Mouse (Mus musculus): ENCODE measurements around the gene Olfr1326-ps1. TPM values are rescaled to one million over a fixed set of nuclear protein-coding genes. Genes with fewer than 3 reads are reported as not detected.

The Olfr1326-ps1 gene
- total RNA-seq (2014; rRNA removed) (not detected in 2 replicates), polyA plus RNA-seq (2012; rRNA removed) (not detected in 2 replicates)

- Histone ChIP-seq H3K4me3 (ENCODE audit: insufficient read depth, low read depth, low read length) (no peak within 1 kb of the TSS), H3K79me2 (ENCODE audit: control insufficient read depth, insufficient read depth, low read length) (no peaks in the 10 kb centered on the region), H3K36me3 (ENCODE audit: control insufficient read depth, insufficient read depth, low read length) (no peaks in the 10 kb centered on the region), H3K27ac (replicated peaks; ENCODE audit: insufficient read depth, low read depth, low read length) (no peak within 1 kb of the TSS), H3K27me3 (ENCODE audit: control insufficient read depth, insufficient read depth, low read length) (no peaks in the 10 kb centered on the region), H3K9ac (ENCODE audit: low read depth, low read length) (no peak within 1 kb of the TSS), H3K4me1 (ENCODE audit: control insufficient read depth, insufficient read depth, low read length) (no peaks in the 10 kb centered on the region)
- TF ChIP-seq CTCF (IDR thresholded peaks at IDR 0.05; ENCODE audit: low read depth, low read length) (no peak), POLR2A (IDR thresholded peaks at IDR 0.05; ENCODE audit: extremely low read depth, insufficient read depth, low read length) (no peak)
- DNase-seq (ENCODE audit: extremely low read depth, low read depth, low spot score): no peak
Observed at GRCm38 (mm10) chrX:74574788-74575187, at the start of gene Olfr1326-ps1. TSS of gene Olfr1326-ps1 (minus strand) at chrX:74574888.

- WGBS: 98% methylated on average over 2 of the region's 2 CpGs
- Histone ChIP-seq H3K27ac (replicated peaks; ENCODE audit: insufficient read depth, low read depth, low read length) (no peak within 1 kb of the TSS), H3K4me3 (ENCODE audit: insufficient read depth, low read depth, low read length) (no peak within 1 kb of the TSS), H3K79me2 (ENCODE audit: control insufficient read depth, insufficient read depth, low read length) (no peaks in the 10 kb centered on the region), H3K36me3 (ENCODE audit: control insufficient read depth, insufficient read depth, low read length) (no peaks in the 10 kb centered on the region), H3K4me1 (ENCODE audit: control insufficient read depth, insufficient read depth, low read length) (no peaks in the 10 kb centered on the region), H3K9ac (ENCODE audit: low read depth, low read length) (no peak within 1 kb of the TSS), H3K27me3 (ENCODE audit: control insufficient read depth, insufficient read depth, low read length) (no peaks in the 10 kb centered on the region)
- no peak for TF ChIP-seq POLR2A (IDR thresholded peaks at IDR 0.05; ENCODE audit: extremely low read depth, insufficient read depth, low read length)
- TF ChIP-seq CTCF (IDR thresholded peaks at IDR 0.05; ENCODE audit: low read depth, low read length): no peak
- DNase-seq (ENCODE audit: extremely low read depth, low read depth, low spot score): no peak
Observed at GRCm38 (mm10) chrX:74592379-74592778, 17.7 kb upstream of the Olfr1326-ps1 start, which contains the start of gene Olfr1325. TSS of gene Olfr1325 (plus strand) at chrX:74592679.

Other genes starting within 250 kb of the Olfr1326-ps1 start
- 0.34 and 0.46 TPM in 2 replicates for gene Plxna3, start 245.8 kb downstream of the Olfr1326-ps1 start, total RNA-seq (2014; rRNA removed)
- gene Plxna3, start 245.8 kb downstream of the Olfr1326-ps1 start, polyA plus RNA-seq (2012; rRNA removed): 0.95 and 1.8 TPM in 2 replicates
- gene Lage3, start 221.3 kb downstream of the Olfr1326-ps1 start, total RNA-seq (2014; rRNA removed): 28.7 and 32.2 TPM in 2 replicates
- 35.3 and 38.2 TPM in 2 replicates for gene Lage3, start 221.3 kb downstream of the Olfr1326-ps1 start, polyA plus RNA-seq (2012; rRNA removed)
- 14.0 and 17.0 TPM in 2 replicates for gene Ubl4a, start 201.7 kb downstream of the Olfr1326-ps1 start, total RNA-seq (2014; rRNA removed)
- gene Ubl4a, start 201.7 kb downstream of the Olfr1326-ps1 start, polyA plus RNA-seq (2012; rRNA removed): 29.2 and 33.6 TPM in 2 replicates
- gene Slc10a3, start 201.5 kb downstream of the Olfr1326-ps1 start, total RNA-seq (2014; rRNA removed): 2.8 and 3.2 TPM in 2 replicates
- gene Slc10a3, start 201.5 kb downstream of the Olfr1326-ps1 start, polyA plus RNA-seq (2012; rRNA removed): 6.3 and 8.4 TPM in 2 replicates
- 5.8 and 8.1 TPM in 2 replicates for gene Fam3a, start 181.6 kb downstream of the Olfr1326-ps1 start, total RNA-seq (2014; rRNA removed)
- gene Fam3a, start 181.6 kb downstream of the Olfr1326-ps1 start, polyA plus RNA-seq (2012; rRNA removed): 22.7 and 24.1 TPM in 2 replicates
- 50.5 and 68.5 TPM in 2 replicates for gene Ikbkg, start 181.6 kb downstream of the Olfr1326-ps1 start, total RNA-seq (2014; rRNA removed)
- 24.3 and 32.8 TPM in 2 replicates for gene Ikbkg, start 181.6 kb downstream of the Olfr1326-ps1 start, polyA plus RNA-seq (2012; rRNA removed)
- gene G6pdx, start 145.7 kb downstream of the Olfr1326-ps1 start, total RNA-seq (2014; rRNA removed): 3.2 and 4.0 TPM in 2 replicates
- 2.0 and 3.8 TPM in 2 replicates for gene G6pdx, start 145.7 kb downstream of the Olfr1326-ps1 start, polyA plus RNA-seq (2012; rRNA removed)
- gene Gm6880, start 93.5 kb downstream of the Olfr1326-ps1 start, total RNA-seq (2014; rRNA removed): not detected in 2 replicates
- gene Gm6880, start 93.5 kb downstream of the Olfr1326-ps1 start, polyA plus RNA-seq (2012; rRNA removed): not detected in 2 replicates
- gene Olfr1325, start 17.8 kb upstream of the Olfr1326-ps1 start, total RNA-seq (2014; rRNA removed): not detected in 2 replicates
- not detected in 2 replicates for gene Olfr1325, start 17.8 kb upstream of the Olfr1326-ps1 start, polyA plus RNA-seq (2012; rRNA removed)
- 0.07 and 0.09 TPM in 2 replicates for gene Gm5640, start 70.7 kb upstream of the Olfr1326-ps1 start, total RNA-seq (2014; rRNA removed)
- gene Gm5640, start 70.7 kb upstream of the Olfr1326-ps1 start, polyA plus RNA-seq (2012; rRNA removed): 0.02 TPM in 1 of 2 replicates, not detected in the other
- not detected in 2 replicates for gene Gm6890, start 166.0 kb upstream of the Olfr1326-ps1 start, total RNA-seq (2014; rRNA removed)
- gene Gm6890, start 166.0 kb upstream of the Olfr1326-ps1 start, polyA plus RNA-seq (2012; rRNA removed): not detected in 2 replicates